ENCODE assay signal across 9 mouse cellular contexts in the genomic region with DNA sequence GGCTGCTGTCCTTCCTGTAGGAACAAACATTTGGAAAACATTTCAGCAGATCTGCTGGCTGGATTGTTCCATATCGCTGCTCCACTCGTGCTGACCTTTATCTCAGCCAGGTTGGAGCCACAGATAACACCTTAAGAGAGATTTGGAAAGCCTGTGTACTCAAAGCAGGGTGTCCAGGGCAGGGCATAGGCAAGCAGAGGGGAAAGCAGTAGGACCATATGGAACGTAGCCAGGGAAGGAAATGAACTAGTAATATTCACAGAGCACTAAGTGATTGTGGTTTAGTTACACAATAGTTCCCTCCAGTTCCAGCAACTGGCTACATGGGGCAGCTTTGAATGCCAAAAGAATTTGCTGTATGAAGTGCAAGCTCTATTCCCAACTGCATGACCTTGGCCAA. TPM values are rescaled to one million over a fixed set of nuclear protein-coding genes. Genes with fewer than 3 reads are reported as not detected.
DNase-seq lines count a peak whose midpoint lies in the region; TF ChIP-seq lines count a peak whose summit lies in the region.
"Had no signal": no experiment of that assay in that cellular context is flagged by ENCODE, and none has a peak within 500 bp of the region (broad histone marks: within the 10 kb centered on the region; RNA-seq: fewer than 3 reads in every experiment).

No protein-coding gene starts in this region.

- H3K9me3 ChIP-seq in MEL (replicated peaks; ENCODE audit: insufficient read depth, low read length): no peaks in the 10 kb centered on the region
- H3K9me3 ChIP-seq: liver, embryonic 15.5 days had no signal

- no peak overlapping the region for H3K9ac ChIP-seq in MEL (ENCODE audit: control insufficient read depth, low read depth, low read length, poor library complexity, severe bottlenecking)
- H3K9ac ChIP-seq: liver, embryonic 15.5 days had no signal

- no peak for TF ChIP-seq POLR2A in MEL (IDR thresholded peaks at IDR 0.05; ENCODE audit: control insufficient read depth in 1 of 2, insufficient read depth in 1 of 2, low read depth in 1 of 2, low read length in 2 of 2, poor library complexity in 1 of 2)

- H3K79me2 ChIP-seq in MEL (ENCODE audit: control insufficient read depth, insufficient read depth, low read length, poor library complexity): no peaks in the 10 kb centered on the region

- TF ChIP-seq EP300 in MEL (IDR thresholded peaks at IDR 0.05; ENCODE audit: low read depth in 1 of 2, low read length in 2 of 2): no peak

- H3K4me3 ChIP-seq in MEL (ENCODE audit: control insufficient read depth in 1 of 2, insufficient read depth in 1 of 2, low read depth in 2 of 2, low read length in 2 of 2): no peak overlapping the region
- H3K4me3 ChIP-seq: liver, embryonic 15.5 days had no signal

- no peak overlapping the region for H3K27ac ChIP-seq in MEL (ENCODE audit: control insufficient read depth, low read depth, low read length)
- H3K27ac ChIP-seq: liver, embryonic 15.5 days had no signal

- H3K36me3 ChIP-seq in MEL (ENCODE audit: control insufficient read depth in 1 of 2, insufficient read depth in 2 of 2, low read length in 2 of 2): no peaks in the 10 kb centered on the region; a peak in 1 of 4 replicates
- H3K36me3 ChIP-seq: liver, embryonic 15.5 days had no signal

- no peaks in the 10 kb centered on the region; a peak in 1 of 4 replicates for H3K4me1 ChIP-seq in MEL (ENCODE audit: control insufficient read depth in 1 of 2, insufficient read depth in 2 of 2, low read length in 2 of 2)

- TF ChIP-seq RAD21 in MEL (IDR thresholded peaks at IDR 0.05; ENCODE audit: low read depth, low read length): no peak

- TF ChIP-seq CTCF in MEL (IDR thresholded peaks at IDR 0.05 in 2 of 3, conservative IDR thresholded peaks at IDR 0.05 in 1 of 3; ENCODE audit: control insufficient read depth in 1 of 3, insufficient read depth in 1 of 3, low read depth in 2 of 3, low read length in 3 of 3, poor library complexity in 1 of 3, severe bottlenecking in 1 of 3): no peak

- H3K27me3 ChIP-seq in MEL (ENCODE audit: control insufficient read depth in 1 of 2, insufficient read depth in 2 of 2, low read length in 2 of 2): no peaks in the 10 kb centered on the region
- H3K27me3 ChIP-seq: liver, embryonic 15.5 days had no signal

- DNase-seq in 3T3-L1 (ENCODE audit: low read depth, low spot score) (peak; percentile 77), MEL (ENCODE audit: low read depth, low spot score) (no peak)
- DNase-seq in cerebellum, postnatal 10 days: peak; percentile 26 to 50
- peak; percentile 35 for DNase-seq in lung, postnatal 10 days
- DNase-seq in natural killer cell, adult 2 months (ENCODE audit: low spot score in 2 of 2): no peak
- DNase-seq in kidney, postnatal 4 days: no peak
- DNase-seq in layer of hippocampus, adult 9-10 months (ENCODE audit: low spot score): no peak
- DNase-seq: kidney, postnatal 10 days had no signal

TF ChIP-seq in MEL, 35 proteins besides CTCF, POLR2A, EP300 and RAD21:
- TF ChIP-seq BHLHE40 (IDR thresholded peaks at IDR 0.05; ENCODE audit: borderline replicate concordance, low read depth, low read length): 0 out of 2 replicates have a peak, but pooled peaks have one; percentile 19
- TF ChIP-seq MAX (IDR thresholded peaks at IDR 0.05; ENCODE audit: low read length): no peak

RNA-seq across cellular contexts. Expression of gene Slc2a3, which starts 19.3 kb away (rescaled TPM):
- 78.4 and 108 TPM in 2 replicates for total RNA-seq in MEL (2012; rRNA removed)
- polyA plus RNA-seq in MEL (2012; ENCODE audit: insufficient read depth in 1 of 2, insufficient read length in 2 of 2, low read depth in 1 of 2, low replicate concordance in 2 of 2, missing spikeins in 1 of 2): 10 to 100 TPM in 1 of 2 experiments, not detected in 1; 93.4 TPM

RNA-seq across cellular contexts. Expression of gene Foxj2, which starts 37.5 kb away (rescaled TPM):
- 2.0 and 2.2 TPM in 2 replicates for total RNA-seq in MEL (2012; rRNA removed)
- polyA plus RNA-seq in MEL (2012; ENCODE audit: insufficient read depth in 1 of 2, insufficient read length in 2 of 2, low read depth in 1 of 2, low replicate concordance in 2 of 2, missing spikeins in 1 of 2): 1 to 10 TPM in 1 of 2 experiments, not detected in 1; 8.6 TPM

Comparison
In these comparisons a context has a peak if more than half of its experiments do, and no peak if none do; other contexts are left out.
1. DNase-seq: peak in 3T3-L1 (single experiment), cerebellum, postnatal 10 days (2 of 2) and lung, postnatal 10 days (single experiment); none in MEL (single experiment), natural killer cell, adult 2 months (0 of 2), kidney, postnatal 4 days (0 of 2) and layer of hippocampus, adult 9-10 months (single experiment).